Mouse (Mus musculus): ENCODE results near the gene Chst15.

Chst15 gene

DNA sequence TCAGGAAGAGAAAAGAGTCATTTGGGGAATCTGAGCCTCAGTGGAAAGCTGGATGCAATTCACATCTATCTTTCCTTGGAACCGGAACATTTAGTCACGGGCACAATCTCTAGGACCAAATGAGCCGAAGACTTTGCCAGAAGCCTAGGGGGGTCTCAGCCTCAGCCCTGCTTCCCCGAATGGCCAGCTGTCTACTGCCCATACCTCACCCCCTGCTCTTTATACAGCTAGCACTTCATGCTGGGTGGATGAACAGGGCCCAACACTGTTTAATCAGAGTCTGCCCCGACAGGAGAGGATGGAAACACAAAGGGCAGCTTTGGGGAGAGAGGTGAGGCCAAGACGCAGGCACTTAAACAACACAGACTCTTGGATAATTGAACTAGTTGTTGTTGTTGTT, 53.8 kb downstream of the Chst15 start:
- no peak for DNase-seq (ENCODE audit: low spot score in 2 of 2)

DNA sequence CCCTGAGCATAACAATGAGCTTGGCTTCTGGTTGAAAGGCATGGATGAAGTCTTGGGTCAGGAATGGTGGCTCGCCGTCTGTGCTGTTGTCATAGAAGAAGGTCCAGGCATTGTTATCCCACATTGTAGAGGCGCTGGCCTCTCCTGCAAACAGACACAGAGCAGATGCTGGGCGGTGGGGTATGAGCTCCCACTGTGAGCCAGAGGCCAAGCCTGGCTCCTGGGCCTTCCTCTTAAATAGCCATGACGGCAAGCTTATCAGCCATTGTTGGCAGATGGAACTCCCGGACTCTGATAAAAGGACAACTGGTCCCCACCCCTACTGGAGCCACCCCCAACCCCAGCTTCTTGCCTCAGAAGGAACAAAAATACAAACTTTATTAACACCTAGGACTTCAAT, 54.3 kb downstream of the Chst15 start:
- DNase-seq (ENCODE audit: low spot score in 2 of 2): no peak

DNA sequence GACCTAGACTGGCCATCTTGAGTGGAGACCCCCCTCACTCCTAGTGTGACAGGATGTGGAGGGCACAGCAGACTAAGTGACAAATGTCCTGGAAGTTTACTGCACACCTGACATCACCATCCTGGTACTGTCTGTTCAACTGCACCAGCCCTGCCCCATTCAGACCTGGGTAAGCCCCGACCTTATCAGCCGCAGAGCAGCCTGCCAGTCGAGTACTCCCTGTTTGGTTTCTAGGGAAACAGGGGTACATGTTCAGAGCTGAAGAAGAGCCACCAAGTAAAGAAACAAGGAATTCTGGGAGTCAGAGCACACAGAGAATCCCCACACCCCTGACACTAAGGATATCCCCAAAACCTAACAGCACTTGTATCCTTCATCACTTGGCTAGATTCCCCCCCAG, 55.1 kb downstream of the Chst15 start:
- no peak for DNase-seq (ENCODE audit: low spot score in 2 of 2)

DNA sequence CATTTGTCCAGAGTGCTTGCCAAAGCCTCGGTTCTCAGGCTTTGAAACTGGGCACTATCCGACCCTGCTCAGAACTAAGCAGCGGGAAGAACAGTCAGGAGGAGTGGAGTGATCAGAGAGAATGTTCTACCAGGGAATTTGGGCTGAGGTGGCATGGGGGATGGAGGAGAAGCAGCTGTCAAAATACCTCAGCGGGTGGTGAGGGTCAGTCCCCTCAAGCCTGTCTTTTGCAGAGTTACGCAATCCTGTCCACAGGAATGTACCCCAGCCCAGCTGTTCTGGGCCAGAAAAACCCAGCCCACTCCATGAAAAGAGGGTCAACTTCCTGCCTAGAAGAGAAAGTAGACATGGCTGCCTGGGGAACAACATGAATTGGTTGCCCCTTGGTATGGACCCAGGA, 56.4 kb downstream of the Chst15 start:
- DNase-seq (ENCODE audit: low spot score in 2 of 2): no peak

DNA sequence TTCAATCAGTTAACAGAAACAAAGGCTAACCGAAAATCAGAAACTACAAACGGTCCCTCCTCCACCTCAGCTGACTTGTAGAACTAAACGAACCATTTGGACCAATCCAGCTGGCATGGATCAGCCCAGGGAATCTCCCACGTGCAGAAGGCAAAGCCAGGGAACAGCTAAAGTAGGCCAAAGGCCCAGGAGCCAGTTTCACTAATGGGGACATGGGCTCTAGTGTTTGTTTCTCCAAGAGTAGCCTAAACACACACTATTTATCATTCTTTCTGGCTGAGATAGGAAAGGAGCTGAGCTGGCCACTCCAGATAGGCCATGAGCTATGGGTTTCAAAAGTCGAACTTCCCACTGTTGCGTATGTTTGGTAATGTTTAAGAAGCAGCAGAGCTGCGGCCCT, 58.2 kb downstream of the Chst15 start:
- DNase-seq (ENCODE audit: low spot score in 2 of 2): no peak

DNA sequence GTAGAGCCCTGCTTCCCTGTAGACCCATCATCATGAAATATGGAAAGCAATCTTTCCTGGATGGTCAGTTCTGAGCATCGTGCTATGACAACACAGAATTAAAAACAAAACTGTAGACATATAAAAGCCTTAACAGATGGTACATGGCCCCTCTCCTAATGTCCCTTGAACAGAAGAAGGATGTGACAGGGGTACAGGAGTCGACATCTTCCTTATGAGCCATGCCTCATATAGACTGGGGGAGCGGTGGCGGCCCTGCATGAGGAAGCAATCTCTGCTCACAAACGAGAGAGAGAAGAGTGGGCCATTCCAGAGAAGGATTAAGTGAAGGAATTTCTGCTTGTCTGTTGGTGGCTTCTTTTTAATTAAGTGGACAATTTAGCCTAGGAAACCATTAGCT, 58.8 kb downstream of the Chst15 start:
- no peak for DNase-seq (ENCODE audit: low spot score in 2 of 2)

DNA sequence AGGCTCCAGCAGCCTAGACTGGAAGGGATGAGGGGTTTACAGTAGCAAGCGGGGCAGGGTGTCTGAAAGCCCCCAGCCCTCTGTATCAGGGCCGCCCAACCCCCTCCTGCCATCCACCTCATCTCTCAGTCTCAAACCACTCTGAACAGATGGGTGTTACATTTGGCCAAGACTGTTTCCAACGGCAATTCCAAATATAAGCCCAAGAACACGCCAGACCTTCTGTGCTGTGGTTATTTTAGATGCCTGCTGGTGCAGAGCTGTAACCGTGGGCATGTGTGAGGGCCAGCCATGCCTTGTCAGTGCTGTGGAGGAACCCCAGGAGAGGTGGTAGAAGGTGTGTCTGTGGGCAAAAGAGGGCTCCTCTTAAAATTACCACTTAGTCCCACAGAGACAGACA, 63.5 kb downstream of the Chst15 start:
- peak; percentile 37 to 47 for DNase-seq (ENCODE audit: low spot score in 2 of 2)

DNA sequence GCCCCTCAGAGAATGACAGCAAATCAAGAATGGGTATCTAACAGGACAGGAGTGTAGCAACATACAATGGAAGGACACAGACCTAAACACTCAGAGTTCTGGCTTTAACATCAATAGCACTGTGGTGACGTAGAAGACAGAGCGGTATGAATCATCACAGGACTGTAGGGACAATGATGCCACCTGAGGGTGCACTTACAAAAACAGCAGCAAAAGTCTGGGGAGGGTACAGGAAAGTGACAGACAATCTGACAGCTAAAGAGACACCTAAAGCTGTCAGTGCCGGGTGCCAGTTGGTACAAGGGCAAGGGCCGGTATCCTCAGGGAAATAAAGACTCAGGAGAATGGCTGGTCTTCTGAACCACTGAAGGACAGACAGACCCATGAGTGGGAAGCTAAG, 64.0 kb downstream of the Chst15 start:
- DNase-seq (ENCODE audit: low spot score in 2 of 2): no peak

DNA sequence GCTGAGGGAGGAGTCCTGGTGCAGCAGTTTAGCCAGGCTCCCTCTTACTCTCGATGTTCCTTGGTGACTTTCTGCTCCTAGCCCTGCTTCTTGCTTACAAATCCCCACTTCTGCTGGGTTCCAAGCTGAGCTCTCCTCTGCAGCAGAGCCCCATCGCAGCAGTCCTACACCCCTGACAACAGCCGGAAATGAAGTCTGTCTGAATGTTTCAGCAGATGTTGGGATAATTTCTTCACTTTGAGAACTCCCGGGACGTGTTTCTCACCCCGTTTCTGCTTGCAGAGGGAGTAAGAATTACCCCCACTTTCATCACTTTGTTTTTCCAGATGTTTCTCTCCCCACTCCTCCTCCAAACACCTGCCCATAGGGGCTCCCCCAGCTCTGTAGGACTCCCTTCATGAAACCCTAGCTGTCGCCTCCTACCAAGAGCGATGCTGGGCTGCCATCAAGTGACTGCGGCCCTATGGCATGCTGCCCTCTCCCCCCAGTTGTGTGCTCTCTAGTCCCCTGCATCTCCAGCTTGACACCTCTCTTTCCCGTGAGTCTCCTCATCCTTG, 67.4 kb downstream of the Chst15 start:
- no peak for DNase-seq (ENCODE audit: low spot score in 2 of 2)

DNA sequence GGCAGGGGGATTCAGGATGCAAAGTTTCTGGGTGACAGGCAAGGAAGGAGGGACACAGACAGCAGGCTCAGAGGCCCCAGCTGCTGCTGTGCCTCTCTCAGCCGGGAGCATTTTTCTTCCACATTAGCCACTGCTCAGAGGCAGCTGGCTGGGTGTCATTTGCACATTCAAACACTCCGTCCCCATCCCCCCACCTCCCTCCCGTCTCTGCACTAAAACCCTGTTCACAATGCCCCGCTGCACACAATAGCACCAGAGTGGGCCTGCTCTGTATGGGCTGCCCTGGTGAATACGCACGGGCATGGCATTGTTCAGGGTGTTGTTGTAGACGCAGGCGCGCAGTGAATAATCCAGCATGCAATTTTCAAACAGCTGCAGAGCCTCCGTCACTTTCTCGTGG, 69.5 kb downstream of the Chst15 start:
- no peak for DNase-seq (ENCODE audit: low spot score in 2 of 2)

DNA sequence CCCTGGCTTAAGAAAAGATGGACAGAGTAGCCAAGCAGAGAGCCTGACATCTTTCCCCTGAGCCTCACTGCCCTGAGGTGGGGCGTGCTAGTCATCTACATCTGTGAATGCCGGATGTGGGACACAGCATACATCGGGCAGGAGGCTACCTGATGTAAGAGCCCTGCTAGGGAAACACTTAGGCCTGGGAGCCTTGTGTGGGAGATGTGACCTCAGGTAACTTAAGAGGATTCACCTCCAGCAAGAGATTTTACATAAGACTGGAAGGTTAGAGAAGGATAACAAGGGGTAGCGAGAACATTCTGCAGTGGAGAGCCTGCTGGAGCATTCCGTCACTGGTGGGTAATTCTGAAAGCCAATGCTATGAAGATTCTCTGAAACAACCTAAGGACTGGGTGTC, 69.9 kb downstream of the Chst15 start:
- no peak for DNase-seq (ENCODE audit: low spot score in 2 of 2)

DNA sequence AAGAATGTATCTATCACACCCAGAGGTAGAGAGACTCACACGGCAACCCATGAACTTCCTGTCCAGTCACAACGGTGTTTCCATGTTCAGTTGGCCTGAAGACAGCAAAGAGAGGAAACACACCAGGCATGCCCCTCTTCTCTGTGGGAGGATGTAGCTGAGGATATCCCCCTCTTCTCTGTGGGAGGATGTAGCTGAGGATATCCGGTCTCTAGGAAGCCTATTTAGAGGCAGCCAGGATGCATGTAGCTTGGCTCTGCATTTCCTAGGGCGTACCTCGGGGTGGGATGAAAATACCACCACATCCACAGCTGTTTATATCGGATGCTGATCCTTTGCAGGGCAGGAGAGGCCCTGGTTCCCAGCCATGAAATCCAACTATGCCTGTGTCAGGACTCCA, 71.3 kb downstream of the Chst15 start:
- no peak for DNase-seq (ENCODE audit: low spot score in 2 of 2)

DNA sequence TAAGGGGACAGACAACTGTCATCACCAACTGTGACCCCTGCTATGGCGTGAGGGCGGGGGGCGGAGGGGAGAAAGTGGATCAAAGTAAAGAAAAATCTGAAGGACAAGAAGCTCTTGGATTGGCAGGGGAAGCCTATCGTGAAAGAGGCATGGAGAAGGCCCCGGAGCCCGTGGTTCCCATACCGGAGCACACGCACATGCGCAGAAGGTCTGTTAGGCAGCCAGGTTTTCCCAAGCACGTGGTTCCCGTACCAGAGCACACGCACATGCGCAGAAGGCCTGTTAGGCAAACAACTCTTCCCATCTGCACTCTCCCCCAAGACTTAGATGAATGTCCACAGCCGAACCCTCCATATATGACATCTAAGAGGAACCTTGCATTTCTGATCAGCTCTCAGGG, 72.4 kb downstream of the Chst15 start:
- DNase-seq (ENCODE audit: low spot score in 2 of 2): no peak

DNA sequence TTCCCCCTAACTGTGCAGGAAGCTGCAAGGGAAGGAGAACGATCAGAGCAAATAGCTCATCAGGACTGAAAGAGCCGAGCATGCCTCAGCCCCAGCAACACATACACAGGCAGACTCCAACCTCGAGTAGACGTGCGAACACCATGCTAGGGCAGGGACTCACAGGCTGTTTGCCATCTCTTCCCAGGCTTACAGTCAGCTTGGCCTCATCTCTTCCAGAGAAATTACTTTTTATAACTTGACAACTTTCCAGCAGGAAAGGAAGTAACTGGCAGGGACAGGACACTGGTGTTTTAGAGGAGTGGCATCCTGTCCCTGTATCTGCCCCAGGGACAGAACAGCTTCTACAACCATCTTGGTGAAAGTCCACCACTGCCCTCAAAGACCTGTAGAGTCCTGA, 73.8 kb downstream of the Chst15 start:
- DNase-seq (ENCODE audit: low spot score in 2 of 2): no peak

DNA sequence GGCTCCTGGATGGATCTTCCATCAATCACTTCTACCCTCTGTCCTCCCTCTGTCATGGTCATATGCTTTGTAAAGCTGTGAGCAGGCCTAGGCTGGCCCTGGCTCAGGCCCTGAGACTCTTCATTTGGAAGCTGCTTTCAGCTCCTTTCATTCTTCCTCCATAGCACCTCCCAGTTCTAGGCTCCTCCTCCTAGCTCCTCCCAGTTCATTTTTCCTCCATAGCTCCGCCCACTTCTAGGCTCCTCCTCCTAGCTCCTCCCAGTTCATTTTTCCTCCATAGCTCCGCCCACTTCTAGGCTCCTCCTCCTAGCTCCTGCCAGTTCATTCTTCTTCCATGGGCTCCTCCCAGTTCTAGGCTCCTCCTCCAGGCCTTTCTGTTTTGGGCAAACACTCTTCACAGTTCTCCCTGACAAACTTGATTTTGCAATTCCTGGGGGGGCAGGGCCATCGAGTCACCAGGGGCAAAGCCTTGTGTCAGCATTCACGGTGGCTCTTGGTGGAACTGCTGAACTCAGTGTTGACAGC, 74.3 kb downstream of the Chst15 start:
- no peak for DNase-seq (ENCODE audit: low spot score in 2 of 2)

DNA sequence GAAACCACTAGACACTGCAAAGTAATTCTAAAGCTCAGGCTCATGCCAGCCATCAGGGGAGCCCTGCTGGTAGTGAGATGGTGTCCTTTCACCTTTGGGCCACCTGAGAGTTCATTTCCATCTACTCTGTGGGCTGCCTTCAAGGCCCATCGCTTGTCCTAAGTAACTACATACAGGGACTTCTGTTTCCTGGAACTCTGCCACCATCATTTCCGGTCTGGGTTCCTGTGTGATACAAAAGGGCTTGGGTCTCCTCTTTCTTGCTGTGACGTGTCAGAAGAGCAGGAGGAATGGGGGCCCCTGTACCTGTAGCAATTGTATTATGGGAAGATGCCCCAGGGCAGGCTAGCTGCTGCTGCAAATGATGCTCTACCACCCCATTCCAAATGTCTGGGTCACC, 78.1 kb downstream of the Chst15 start:
- DNase-seq (ENCODE audit: low spot score in 2 of 2): no peak

DNA sequence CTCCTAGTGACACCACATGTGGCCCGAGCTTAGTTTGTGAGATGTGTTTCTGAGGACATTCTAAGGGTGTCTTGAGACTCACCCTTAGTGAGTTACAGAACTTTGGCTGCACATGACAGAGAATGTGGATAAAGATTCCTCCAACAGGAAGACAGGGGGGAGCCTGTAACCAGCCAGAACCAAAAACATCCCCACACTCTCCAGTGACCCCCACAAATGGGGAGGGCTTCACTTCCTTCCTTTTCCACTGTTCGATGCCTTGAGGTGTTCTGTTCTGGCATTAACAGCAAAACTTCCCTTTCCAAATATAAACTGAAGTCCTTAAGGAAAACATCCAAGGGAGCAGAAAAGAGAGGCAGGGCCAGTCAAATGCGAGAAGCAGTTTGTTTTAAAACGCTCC, 79.8 kb downstream of the Chst15 start:
- no peak for DNase-seq (ENCODE audit: low spot score in 2 of 2)

DNA sequence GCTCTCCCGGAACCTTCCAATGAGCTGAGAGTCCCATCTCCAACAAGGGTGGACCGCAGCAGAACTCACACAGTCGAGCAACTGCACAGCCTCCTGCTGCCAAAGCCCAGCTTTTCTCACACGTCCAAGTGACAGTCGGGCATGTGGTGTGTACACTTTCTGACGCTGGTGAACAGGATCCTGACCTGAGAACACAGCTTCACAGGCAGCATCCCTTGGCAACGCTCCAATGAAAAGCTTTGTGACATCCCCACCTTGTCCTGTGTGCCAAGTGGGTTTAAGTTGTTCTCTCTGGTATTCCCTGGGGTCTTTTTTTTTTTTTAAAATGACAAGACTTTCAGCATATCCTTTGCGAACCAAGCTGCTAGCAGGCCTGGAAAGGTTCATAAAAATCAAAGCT, 80.2 kb downstream of the Chst15 start:
- no peak for DNase-seq (ENCODE audit: low spot score in 2 of 2)

DNA sequence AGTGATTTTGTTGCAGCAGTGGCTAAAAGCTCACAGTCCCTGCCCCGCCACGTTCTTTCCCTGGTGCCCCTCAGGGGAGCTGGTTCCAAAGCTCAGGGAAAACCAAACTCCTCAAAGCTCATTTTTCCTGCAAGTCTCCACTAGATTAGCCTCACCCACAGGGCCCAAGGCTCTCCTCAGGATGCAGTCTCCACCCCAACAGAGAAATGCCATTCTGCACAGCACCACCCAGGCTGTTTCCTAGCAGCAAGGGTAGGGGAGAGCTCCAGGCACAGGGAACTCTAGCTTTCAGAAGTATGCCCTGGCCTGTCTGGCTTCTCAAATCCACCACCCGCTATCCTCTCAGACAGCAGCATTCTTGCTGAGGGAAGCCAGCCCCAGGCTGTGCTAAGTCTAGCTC, 82.8 kb downstream of the Chst15 start:
- DNase-seq (ENCODE audit: low spot score in 2 of 2): no peak

DNA sequence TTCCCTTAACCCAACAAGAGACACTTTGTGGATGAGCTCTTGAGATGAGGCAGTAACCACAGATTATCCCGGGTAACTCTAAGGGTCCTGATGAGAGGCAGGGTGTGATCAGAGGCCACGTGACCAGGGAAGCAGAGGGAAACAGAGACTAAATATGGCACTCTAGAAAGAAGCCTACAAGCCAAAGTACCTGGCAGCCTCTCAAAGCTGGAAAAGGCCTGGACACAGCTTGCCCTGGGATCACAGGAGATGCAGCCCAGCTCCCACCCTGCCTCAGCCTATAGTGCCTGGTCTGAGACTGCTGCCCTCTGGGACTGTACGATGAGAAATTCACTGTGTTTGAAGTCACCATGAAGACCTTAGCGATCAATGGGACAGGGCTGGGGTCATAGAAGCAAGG, 83.3 kb downstream of the Chst15 start:
- no peak for DNase-seq (ENCODE audit: low spot score in 2 of 2)

DNA sequence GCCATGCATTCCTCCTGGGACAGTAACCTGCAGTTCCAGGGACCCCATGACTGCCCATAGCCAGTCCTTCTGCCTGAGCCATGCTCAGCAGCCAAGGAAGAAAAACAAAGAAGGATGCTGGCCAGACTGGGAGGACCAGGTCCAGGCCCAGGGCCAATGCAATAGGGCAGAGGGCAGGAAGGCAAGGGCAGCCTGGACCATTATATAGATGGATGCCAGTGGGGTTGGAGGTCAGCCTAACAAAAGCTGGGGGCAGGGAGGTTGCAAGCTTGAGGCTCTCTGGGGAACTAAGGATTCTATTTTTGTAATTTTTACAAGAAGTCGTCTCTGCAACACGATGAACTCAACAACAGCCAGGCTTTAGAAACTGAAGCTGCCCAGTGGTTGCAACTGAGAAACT, 84.1 kb downstream of the Chst15 start:
- no peak for DNase-seq (ENCODE audit: low spot score in 2 of 2)

DNA sequence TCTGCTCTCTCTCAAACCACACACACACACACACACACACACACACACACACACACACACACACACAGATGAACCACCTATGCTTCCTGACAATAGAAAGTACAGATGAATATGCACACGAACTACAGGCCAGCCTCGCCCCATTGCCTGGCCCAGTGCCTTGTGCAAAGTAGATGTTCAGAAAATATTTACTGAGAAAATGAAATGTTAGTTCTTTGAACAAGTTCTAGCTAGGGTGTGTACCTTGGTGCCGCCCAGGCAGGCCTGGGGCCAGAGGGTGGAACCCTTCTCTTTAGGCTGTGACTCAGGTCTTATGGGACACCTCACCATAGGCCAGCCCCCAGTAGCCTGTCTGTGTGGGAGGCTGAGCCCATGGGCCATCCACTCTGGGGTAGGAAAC, 85.6 kb downstream of the Chst15 start:
- no peak for DNase-seq (ENCODE audit: low spot score in 2 of 2)

DNA sequence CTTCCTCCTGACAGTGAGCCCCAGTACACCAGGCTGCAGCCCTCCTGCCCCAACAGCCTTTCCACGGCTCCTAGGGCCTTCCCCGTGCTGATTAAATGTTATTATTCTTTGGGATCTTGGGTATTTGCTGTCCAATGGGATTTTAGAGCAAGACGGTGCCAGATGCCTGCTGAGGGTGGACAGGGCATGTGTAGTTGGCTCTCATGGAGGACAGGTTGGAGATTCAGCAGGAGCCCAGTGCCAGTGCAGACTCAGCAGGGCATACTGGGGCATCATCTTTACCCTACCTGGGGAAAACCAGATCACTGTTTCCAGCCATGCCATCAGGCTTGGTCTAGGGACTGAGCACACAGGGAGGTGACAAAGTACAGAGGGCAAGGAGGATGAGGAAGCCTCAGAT, 86.1 kb downstream of the Chst15 start:
- DNase-seq (ENCODE audit: low spot score in 2 of 2): no peak

DNA sequence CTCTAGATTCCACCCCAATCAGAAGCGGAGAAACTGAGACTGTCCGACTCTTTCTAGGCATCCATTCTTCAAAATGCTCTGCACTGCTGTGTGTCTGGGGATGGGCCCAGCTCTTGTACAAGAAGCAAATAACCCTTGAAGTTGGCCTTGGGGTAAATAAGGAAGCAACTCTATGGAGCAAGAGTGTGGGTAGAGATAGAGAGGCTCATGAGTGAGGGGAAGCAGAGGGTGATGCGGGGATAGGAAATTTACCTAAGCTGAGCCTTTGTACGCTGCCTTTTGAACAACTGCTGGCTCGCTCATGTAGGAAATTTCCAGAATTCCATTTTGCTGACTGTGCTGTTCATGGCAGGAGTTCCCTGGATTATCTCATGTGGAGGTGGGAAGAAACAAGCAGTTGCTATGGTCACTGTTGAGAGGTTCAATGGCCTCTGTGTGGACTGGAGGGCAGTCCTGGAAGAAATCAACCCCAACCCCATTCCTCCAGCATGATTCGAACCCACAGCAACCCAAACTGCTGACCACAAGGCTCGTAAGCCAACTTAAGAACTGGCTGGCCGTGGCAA, 89.9 kb downstream of the Chst15 start:
- DNase-seq (ENCODE audit: low spot score in 2 of 2): no peak

All from frontal cortex, postnatal 14 days (tissue).